Mouse (Mus musculus): ENCODE measurements around the gene Olfr180.

The Olfr180 gene

DNA sequence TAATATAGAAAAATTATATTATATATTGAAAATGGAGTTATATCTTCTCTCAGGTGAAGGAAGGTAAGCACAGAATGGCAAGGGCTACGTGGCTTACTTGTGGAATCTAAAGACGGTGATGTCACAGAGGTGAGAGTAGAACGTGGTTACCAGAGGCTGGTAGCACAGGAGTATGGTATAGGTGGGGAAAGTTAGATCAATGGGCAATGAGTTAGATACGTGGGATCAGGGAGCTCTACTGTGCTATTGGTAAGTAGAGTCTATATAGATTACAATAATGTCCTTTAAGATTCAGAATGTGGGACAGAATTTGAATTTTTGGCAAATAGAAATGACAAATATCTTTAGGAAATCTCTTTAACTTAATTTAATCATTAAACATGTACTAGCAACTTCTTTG is at the start of gene Olfr180:
Gene Olfr180, minus strand, starts transcription at position 101 of the 400 bp plus-strand sequence.
- DNase-seq (ENCODE audit: low spot score in 2 of 2), result no peak

DNA sequence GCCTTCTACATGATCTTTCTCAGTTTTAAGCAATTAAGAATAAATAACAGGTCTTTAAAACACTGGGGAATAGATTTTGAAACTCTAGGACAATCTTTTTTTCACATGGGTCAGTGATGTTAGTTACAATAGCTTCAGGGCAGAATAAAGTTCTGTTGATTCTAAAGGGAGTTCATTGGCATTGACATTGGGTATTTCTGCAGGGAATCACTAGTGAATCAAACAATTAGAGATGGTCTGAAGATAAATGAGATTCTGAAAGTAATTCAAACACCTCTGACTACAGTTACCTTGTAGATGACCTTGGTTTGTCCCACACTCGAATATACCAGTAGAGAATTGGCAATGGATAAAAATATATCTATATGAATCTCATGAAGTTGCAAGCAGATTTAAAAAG is 537 bp downstream of the Olfr180 start, which contains the start of gene Olfr181:
Gene Olfr181, minus strand, starts transcription at position 101 of the 400 bp plus-strand sequence.
- no peak for DNase-seq (ENCODE audit: low spot score in 2 of 2)

DNA sequence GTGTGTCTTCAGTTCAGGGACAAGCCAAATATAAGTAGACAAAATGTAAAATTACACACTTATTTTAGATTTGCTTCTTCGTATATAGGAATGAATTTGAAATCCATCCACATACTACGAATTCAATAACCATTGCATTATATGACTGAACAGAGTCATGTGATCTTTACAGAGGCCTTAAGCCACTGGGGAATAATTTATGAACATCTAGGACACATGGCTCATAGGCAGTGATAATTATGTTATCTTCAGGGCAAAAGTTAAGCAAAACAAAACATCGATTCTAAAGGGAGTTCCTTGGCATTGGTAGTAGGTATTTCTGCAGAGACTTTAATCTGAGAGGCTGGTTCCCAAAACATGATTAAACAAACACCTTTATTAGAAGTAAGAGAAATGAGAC is 37.2 kb downstream of the Olfr180 start, which contains the start of gene Olfr178:
Gene Olfr178, minus strand, starts transcription at position 101 of the 400 bp plus-strand sequence.
- no peak for DNase-seq (ENCODE audit: low spot score in 2 of 2)

DNA sequence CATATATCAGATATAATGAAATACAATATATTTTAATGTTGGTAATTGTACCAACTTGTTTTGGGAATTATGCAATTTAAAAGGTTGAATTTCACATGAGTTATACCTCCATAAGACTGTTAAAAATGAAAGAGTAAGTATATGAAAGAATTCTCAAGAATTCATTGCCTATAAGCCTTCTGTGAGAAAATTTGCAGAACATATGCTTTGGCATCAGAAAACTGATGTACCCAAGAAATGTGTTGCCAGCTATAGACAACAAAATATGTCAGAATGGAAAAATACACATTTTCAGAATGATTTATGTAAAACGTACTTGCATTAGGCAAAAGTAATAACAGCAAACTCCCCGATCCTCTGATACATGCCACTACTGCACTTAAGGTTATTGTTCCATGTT is 44.8 kb downstream of the Olfr180 start:
- no peak for DNase-seq (ENCODE audit: low spot score in 2 of 2)

DNA sequence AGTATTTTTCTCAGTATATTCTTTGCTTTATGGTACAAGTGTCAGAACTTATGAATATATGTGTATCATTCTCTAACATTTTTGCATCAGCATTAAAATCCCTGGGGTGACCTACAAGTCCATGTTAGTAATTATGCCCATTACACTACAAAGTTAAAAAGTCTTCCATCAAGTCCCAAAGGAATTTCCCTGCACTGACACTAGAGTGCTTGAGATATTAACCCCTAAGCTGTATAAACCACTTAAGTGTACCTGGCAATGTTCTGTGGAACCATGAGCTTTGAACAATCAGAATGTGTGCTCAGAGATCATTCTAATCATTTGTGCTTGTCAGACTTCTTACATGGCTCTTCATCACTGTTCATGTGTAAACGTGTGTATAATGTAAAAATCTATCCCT is 54.5 kb downstream of the Olfr180 start, which contains the start of gene Olfr177:
Gene Olfr177, minus strand, starts transcription at position 101 of the 400 bp plus-strand sequence.
- no peak for DNase-seq (ENCODE audit: low spot score in 2 of 2)
